Mouse (Mus musculus): ENCODE measurements around the gene Plcb1. TPM values are rescaled to one million over a fixed set of nuclear protein-coding genes. Genes with fewer than 3 reads are reported as not detected.

The Plcb1 gene
- polyA plus RNA-seq, 1 experiment from 2014 or later = 11.4 TPM

DNA sequence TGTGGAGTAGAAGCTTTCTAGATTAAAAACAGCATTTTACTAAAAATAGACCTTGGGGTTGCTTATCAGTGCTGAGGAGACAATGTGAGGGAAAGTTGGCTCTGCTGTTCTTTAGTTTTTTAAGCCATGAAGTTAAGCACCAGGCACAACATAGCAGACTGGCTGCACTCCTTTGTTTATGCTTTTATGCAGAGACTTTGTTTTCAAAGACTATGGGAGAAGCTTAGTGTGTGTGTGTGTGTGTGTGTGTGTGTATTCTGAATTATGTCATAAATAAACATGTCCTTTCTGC, 86.6 kb downstream of the Plcb1 start:
- no peak overlapping the region for H3K4me3 ChIP-seq (replicated peaks)
- H3K4me2 ChIP-seq = no peak overlapping the region
- H3K27me3 ChIP-seq = no peaks in the 10 kb centered on the region
- H3K36me3 ChIP-seq = no peaks in the 10 kb centered on the region
- H3K27ac ChIP-seq = no peak overlapping the region
- no peaks in the 10 kb centered on the region for H3K9me3 ChIP-seq
- H3K9ac ChIP-seq (replicated peaks) = no peak overlapping the region
- ATAC-seq (ENCODE audit: insufficient number of reproducible peaks, insufficient read depth, low FRiP score, low TSS enrichment, low read depth) = no peak
- no peaks in the 10 kb centered on the region for H3K4me1 ChIP-seq (replicated peaks)

DNA sequence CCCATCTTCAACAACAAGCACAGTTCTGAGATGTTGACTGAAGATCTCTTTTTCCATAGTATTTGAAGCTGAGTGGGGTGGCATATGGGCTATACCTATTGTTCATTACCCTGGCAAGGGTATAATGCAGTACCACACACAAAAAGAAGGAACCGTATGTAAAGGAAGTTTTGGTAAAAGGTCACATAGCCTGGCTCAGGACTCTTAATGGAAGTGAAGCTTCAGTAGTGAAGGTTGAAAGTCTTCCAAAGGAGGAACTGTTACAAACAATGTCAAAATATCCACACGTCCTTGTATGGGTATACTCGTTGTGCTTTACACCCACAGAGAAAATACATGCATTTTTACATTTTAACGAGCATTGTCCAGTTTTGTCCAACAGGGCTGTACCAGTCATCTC, 91.3 kb downstream of the Plcb1 start:
- ATAC-seq (ENCODE audit: insufficient number of reproducible peaks, insufficient read depth, low FRiP score, low TSS enrichment, low read depth) = no peak

DNA sequence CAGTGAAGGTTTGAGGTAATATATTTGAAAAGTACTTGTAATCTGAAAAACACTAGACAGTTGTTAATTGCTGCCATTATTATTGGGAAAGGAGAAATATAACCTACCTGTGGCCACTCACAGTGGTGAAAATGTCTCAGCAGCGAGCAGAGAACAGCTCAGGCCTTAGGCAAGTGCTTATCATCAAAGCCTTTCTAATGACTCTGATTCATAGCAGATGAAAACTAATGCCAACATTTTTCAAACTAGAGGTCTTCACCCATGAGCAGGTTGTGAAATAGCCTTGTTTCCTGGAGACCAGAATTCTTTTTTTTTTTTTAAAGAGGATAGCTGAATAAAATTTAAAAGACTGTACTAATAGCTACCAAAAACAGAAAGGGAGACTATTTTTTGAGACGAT, 105.3 kb downstream of the Plcb1 start:
- no peaks in the 10 kb centered on the region for H3K9me3 ChIP-seq
- WGBS = 44% methylated on average over 2 of the region's 2 CpGs
- no peak overlapping the region for H3K27ac ChIP-seq
- no peak overlapping the region for H3K9ac ChIP-seq (replicated peaks)
- H3K36me3 ChIP-seq = no peaks in the 10 kb centered on the region
- no peak overlapping the region for H3K4me3 ChIP-seq (replicated peaks)
- no peak overlapping the region for H3K4me2 ChIP-seq
- H3K4me1 ChIP-seq (replicated peaks) = no peaks in the 10 kb centered on the region
- no peak for ATAC-seq (ENCODE audit: insufficient number of reproducible peaks, insufficient read depth, low FRiP score, low TSS enrichment, low read depth)
- H3K27me3 ChIP-seq = no peaks in the 10 kb centered on the region

More for the DNA sequence above, 91.3 kb downstream of the Plcb1 start:
- 90% methylated on average over 4 of the region's 4 CpGs for WGBS
- H3K27me3 ChIP-seq = no peaks in the 10 kb centered on the region
- no peak overlapping the region for H3K9ac ChIP-seq (replicated peaks)
- H3K4me1 ChIP-seq (replicated peaks) = no peaks in the 10 kb centered on the region
- H3K36me3 ChIP-seq = no peaks in the 10 kb centered on the region
- H3K27ac ChIP-seq = no peak overlapping the region
- no peak overlapping the region for H3K4me2 ChIP-seq
- H3K9me3 ChIP-seq = no peaks in the 10 kb centered on the region
- no peak overlapping the region for H3K4me3 ChIP-seq (replicated peaks)

DNA sequence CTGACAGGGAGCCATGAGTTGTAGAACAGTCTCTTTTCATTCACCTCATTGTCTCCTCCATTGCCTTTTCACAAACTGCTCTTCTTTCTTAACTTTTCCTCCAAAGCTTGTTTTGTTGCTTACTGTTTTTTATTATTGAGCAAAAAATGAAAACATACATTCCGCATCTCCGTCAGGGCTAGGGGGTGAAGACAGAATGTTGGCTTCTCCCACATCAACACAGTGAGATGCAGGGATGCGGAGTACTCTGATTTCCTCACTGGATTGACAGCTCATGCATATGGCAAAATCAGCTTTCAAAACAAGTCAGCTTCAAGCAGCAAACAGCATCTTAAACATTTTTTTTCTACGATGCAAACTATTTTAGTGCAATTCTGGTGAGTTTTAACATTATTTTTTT, 108.9 kb downstream of the Plcb1 start:
- Histone ChIP-seq H3K9me3 (no peaks in the 10 kb centered on the region), H3K4me3 (replicated peaks) (no peak overlapping the region), H3K27ac (no peak overlapping the region), H3K36me3 (no peaks in the 10 kb centered on the region), H3K4me1 (replicated peaks) (no peaks in the 10 kb centered on the region), H3K9ac (replicated peaks) (no peak overlapping the region), H3K27me3 (no peaks in the 10 kb centered on the region), H3K4me2 (no peak overlapping the region)
- 92% methylated on average over 4 of the region's 4 CpGs for WGBS
- ATAC-seq (ENCODE audit: insufficient number of reproducible peaks, insufficient read depth, low FRiP score, low TSS enrichment, low read depth) = no peak

DNA sequence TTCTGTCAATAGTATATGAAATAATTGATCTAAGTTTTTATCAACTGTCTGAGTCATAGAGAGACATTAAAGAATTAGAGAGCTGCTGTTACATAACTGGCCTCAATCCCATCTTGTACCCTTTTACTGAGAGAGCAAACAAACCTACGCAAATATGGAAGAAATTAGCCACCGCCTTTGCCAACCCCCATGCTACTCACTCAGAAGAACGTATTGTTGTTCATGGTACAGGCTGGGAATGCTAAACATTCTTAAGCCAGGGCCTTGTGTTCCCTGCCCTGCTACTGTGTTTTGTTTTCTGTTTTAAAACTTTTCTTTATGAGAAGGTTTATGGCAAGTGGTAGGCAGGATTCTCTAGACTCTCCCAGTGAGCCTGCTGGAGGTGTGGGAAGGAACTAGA, 110.3 kb downstream of the Plcb1 start:
- H3K4me2 ChIP-seq = no peak overlapping the region
- no peaks in the 10 kb centered on the region for H3K9me3 ChIP-seq
- no peak overlapping the region for H3K27ac ChIP-seq
- H3K36me3 ChIP-seq = no peaks in the 10 kb centered on the region
- H3K9ac ChIP-seq (replicated peaks) = no peak overlapping the region
- WGBS = 41% methylated on average over 3 of the region's 3 CpGs
- H3K4me1 ChIP-seq (replicated peaks) = no peaks in the 10 kb centered on the region
- no peaks in the 10 kb centered on the region for H3K27me3 ChIP-seq
- ATAC-seq (ENCODE audit: insufficient number of reproducible peaks, insufficient read depth, low FRiP score, low TSS enrichment, low read depth) = no peak
- H3K4me3 ChIP-seq (replicated peaks) = no peak overlapping the region

DNA sequence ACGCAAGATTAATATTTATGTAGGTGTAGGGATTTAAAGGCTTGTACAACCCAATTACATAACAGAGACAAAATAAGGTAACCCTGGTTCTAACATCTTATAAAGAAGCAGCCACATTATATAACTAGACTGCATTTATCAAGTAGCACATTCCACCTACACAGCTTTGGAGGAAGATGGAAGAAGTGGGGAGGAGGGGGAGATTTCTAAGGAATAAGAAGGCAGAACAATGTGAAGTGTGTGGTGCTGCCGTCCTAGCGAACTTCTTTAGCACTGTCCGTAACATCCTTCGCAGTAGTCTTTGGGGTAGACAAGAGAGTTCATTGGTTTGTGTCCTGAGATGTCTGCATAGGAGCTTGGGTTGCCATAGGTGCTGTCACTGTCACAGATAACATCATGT, 111.2 kb downstream of the Plcb1 start:
- no peaks in the 10 kb centered on the region for H3K36me3 ChIP-seq
- no peaks in the 10 kb centered on the region for H3K9me3 ChIP-seq
- no peak for ATAC-seq (ENCODE audit: insufficient number of reproducible peaks, insufficient read depth, low FRiP score, low TSS enrichment, low read depth)
- no peak overlapping the region for H3K4me2 ChIP-seq
- no peaks in the 10 kb centered on the region for H3K27me3 ChIP-seq
- no peak overlapping the region for H3K4me3 ChIP-seq (replicated peaks)
- no peak overlapping the region for H3K9ac ChIP-seq (replicated peaks)
- no peaks in the 10 kb centered on the region for H3K4me1 ChIP-seq (replicated peaks)
- H3K27ac ChIP-seq = no peak overlapping the region
- WGBS = 94% methylated on average over 5 of the region's 5 CpGs

DNA sequence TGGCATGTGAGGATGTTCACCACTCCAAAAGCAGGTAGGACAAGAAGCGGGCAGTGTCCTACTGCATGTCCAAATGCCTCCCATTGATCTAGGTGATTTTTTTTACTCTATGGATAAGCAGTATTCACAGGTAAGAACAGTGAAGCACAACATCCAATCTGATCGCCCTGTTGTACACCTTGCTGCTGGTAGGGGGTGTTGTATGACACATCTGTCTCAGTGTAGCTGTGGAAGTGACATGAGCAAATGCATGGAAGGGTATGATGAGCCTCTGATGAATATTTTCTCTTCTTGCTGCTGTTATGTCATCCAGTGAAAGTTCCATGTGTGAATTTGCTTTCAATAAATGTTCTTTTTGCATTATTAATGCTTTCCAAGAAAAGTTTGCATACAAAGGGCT, 115.7 kb downstream of the Plcb1 start:
- WGBS = 79% methylated on average over 2 of the region's 2 CpGs
- H3K4me1 ChIP-seq (replicated peaks) = no peaks in the 10 kb centered on the region
- H3K27ac ChIP-seq = no peak overlapping the region
- no peaks in the 10 kb centered on the region for H3K9me3 ChIP-seq
- no peaks in the 10 kb centered on the region for H3K27me3 ChIP-seq
- no peak overlapping the region for H3K4me2 ChIP-seq
- H3K4me3 ChIP-seq (replicated peaks) = no peak overlapping the region
- no peak overlapping the region for H3K9ac ChIP-seq (replicated peaks)
- no peaks in the 10 kb centered on the region for H3K36me3 ChIP-seq
- no peak for ATAC-seq (ENCODE audit: insufficient number of reproducible peaks, insufficient read depth, low FRiP score, low TSS enrichment, low read depth)

DNA sequence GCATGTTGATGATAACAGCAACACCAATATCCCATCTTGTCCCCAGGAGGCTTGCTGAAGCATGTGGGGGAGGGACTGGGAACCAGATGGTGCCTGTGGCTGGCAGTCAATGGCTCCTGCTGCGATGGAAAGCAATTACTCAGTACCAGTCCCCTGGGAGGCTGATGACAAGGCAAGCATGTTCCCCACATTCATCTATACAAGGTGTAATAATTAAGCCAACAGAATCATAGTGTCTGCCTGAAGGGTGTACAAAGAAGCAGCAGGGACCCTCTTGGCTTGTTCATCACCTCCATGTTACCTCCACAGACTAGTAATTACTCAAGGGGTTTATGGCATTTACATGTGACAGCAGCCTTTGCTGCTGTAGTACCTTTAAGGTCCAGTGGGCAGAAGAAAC, 125.0 kb downstream of the Plcb1 start:
- Histone ChIP-seq H3K36me3 (no peaks in the 10 kb centered on the region), H3K27ac (no peak overlapping the region), H3K4me3 (replicated peaks) (no peak overlapping the region), H3K9ac (replicated peaks) (no peak overlapping the region), H3K4me1 (replicated peaks) (peaks cover 9% of the 10 kb centered on the region; the same call in 1 of the 2 replicates), H3K9me3 (no peaks in the 10 kb centered on the region), H3K27me3 (no peaks in the 10 kb centered on the region), H3K4me2 (no peak overlapping the region)
- ATAC-seq (ENCODE audit: insufficient number of reproducible peaks, insufficient read depth, low FRiP score, low TSS enrichment, low read depth) = no peak
- 7% methylated on average over 1 of the region's 1 CpGs for WGBS

DNA sequence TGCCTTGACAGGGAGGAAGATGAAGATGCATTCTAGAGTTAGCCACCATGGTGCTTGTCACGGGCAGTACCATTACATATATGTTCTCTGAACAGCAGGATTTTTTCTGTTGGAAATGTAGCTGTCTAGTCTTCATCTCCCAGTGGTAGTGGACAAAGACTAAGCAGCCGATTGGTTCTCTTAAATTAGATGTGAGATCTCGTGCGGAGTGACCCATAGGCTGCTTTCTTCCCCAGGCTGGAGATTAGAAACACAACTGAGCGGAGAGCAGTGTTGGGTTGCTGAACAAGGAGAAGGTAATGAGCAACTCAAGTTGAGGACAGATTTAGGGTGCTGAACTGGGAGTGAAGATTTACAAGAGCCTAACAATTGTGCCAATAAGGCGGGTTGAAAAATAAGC, 125.5 kb downstream of the Plcb1 start:
- Histone ChIP-seq H3K4me3 (replicated peaks) (no peak overlapping the region), H3K36me3 (no peaks in the 10 kb centered on the region), H3K27ac (no peak overlapping the region), H3K4me1 (replicated peaks) (peaks cover 9% of the 10 kb centered on the region; the same call in 1 of the 2 replicates), H3K27me3 (no peaks in the 10 kb centered on the region), H3K9me3 (no peaks in the 10 kb centered on the region), H3K4me2 (no peak overlapping the region), H3K9ac (replicated peaks) (no peak overlapping the region)
- 71% methylated on average over 6 of the region's 6 CpGs for WGBS
- ATAC-seq (ENCODE audit: insufficient number of reproducible peaks, insufficient read depth, low FRiP score, low TSS enrichment, low read depth) = no peak; the same call in 1 of the 2 replicates

DNA sequence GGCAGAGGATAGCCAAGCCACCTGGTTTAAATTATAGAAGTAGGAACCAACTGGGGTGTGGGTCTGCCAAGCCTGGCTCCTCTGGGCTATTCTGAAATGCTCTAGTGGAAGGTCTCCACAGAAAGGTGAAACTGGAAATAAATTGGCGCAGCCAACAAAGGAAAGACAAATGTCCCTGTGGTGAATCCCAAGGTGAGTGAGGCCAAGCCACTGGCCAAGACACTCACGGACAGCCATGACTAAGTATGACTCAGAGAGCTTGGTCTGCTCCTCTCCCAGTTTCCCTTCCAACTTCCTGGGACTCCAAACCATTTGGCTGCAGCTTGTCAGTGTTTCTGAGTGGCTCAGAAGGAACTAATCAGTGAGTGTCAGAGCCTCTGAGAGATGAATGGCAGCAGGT, 126.7 kb downstream of the Plcb1 start:
- H3K27ac ChIP-seq = no peak overlapping the region
- no peak overlapping the region for H3K4me2 ChIP-seq
- H3K4me3 ChIP-seq (replicated peaks) = no peak overlapping the region
- no peak for ATAC-seq (ENCODE audit: insufficient number of reproducible peaks, insufficient read depth, low FRiP score, low TSS enrichment, low read depth)
- H3K4me1 ChIP-seq (replicated peaks) = peaks cover 9% of the 10 kb centered on the region; the same call in 1 of the 2 replicates
- H3K27me3 ChIP-seq = no peaks in the 10 kb centered on the region
- H3K9me3 ChIP-seq = no peaks in the 10 kb centered on the region
- H3K9ac ChIP-seq (replicated peaks) = no peak overlapping the region
- no peaks in the 10 kb centered on the region for H3K36me3 ChIP-seq
- WGBS = 59% methylated on average over 2 of the region's 2 CpGs

DNA sequence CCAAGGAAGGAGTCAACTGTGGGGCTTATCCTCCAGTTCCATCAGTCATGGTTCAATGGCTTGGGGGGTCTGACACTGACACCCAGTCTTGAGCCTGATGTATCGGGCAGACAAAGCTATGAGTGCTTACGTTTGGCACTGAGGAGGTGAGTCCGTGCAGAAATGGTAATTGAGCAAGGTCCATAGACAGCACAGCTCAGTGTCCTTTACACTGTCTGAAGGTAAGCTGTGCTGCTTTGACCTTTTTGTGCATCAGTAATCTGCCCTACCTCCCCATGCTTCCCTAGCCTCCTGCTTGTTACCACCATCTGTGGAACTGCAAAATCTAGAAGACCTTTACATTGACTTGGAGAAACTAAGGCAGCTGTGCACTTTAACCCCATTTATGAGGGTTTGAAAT, 127.7 kb downstream of the Plcb1 start:
- H3K9me3 ChIP-seq = no peaks in the 10 kb centered on the region
- H3K27me3 ChIP-seq = no peaks in the 10 kb centered on the region
- no peaks in the 10 kb centered on the region for H3K36me3 ChIP-seq
- H3K4me2 ChIP-seq = no peak overlapping the region
- no peak overlapping the region for H3K4me3 ChIP-seq (replicated peaks)
- ATAC-seq (ENCODE audit: insufficient number of reproducible peaks, insufficient read depth, low FRiP score, low TSS enrichment, low read depth) = no peak
- peaks cover 9% of the 10 kb centered on the region; the same call in 1 of the 2 replicates for H3K4me1 ChIP-seq (replicated peaks)
- no peak overlapping the region for H3K27ac ChIP-seq
- H3K9ac ChIP-seq (replicated peaks) = no peak overlapping the region
- 86% methylated on average over 3 of the region's 3 CpGs for WGBS

DNA sequence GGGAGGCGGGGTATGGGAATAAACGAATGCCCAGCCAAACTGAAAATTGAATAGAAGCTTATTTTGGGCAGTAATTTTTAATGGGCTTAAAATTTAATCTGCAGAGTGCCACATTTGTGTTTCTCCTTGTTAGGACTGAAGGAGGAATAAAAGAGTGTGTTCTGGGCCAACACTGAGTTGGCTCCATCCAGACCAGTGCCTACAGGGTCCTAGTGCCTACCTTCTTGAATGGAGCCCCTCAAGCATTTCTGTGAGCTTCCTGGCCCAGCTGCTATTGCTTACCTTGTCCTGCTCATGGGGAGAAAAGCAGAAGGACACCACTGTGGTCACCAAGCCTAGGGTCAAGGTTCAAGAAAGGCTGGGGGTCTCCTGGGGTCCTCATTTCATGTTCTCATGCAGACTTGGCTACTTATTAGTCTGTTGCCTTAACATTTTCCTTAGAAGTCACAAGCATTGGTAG, 128.3 kb downstream of the Plcb1 start:
- no peak overlapping the region for H3K4me3 ChIP-seq (replicated peaks)
- WGBS = 76% methylated on average over 2 of the region's 2 CpGs
- ATAC-seq (ENCODE audit: insufficient number of reproducible peaks, insufficient read depth, low FRiP score, low TSS enrichment, low read depth) = no peak
- H3K9ac ChIP-seq (replicated peaks) = no peak overlapping the region
- peaks cover 9% of the 10 kb centered on the region; the same call in 1 of the 2 replicates for H3K4me1 ChIP-seq (replicated peaks)
- no peaks in the 10 kb centered on the region for H3K36me3 ChIP-seq
- no peak overlapping the region for H3K4me2 ChIP-seq
- H3K27ac ChIP-seq = no peak overlapping the region
- H3K9me3 ChIP-seq = no peaks in the 10 kb centered on the region
- H3K27me3 ChIP-seq = no peaks in the 10 kb centered on the region

Measured in limb, embryonic 12.5 days (tissue).